Mouse (Mus musculus) bone marrow macrophage, adult 2 months (primary cell): ENCODE results near the gene Dlg4. TPM values are rescaled to one million over a fixed set of nuclear protein-coding genes. Genes with fewer than 3 reads are reported as not detected.

ENCODE experiments used
- H3K27ac ChIP-seq: 2 replicates; pipeline ENCODE4 v1.5.1; 2012; ENCODE audit warnings: low read depth, low read length; ENCODE audit not compliant: insufficient read depth
- H3K4me1 ChIP-seq: 2 replicates; pipeline ENCODE4 v1.6.1; 2012; ENCODE audit warnings: low read length; ENCODE audit not compliant: control insufficient read depth, insufficient read depth
- H3K4me3 ChIP-seq: 2 replicates; pipeline ENCODE4 v1.5.1; 2012; ENCODE audit warnings: mild to moderate bottlenecking, low read length, moderate library complexity; ENCODE audit not compliant: insufficient read depth
- CTCF ChIP-seq: IDR thresholded peaks from 2 replicates; pipeline ENCODE4 v1.5.1; 2012; ENCODE audit warnings: low read depth, mild to moderate bottlenecking, low read length, moderate library complexity
- POLR2A ChIP-seq: IDR thresholded peaks from 2 replicates; pipeline ENCODE4 v1.6.1; 2012; ENCODE audit warnings: mild to moderate bottlenecking, low read depth, low read length, borderline replicate concordance
- polyA plus RNA-seq: library from polyadenylated mRNA; stranded (reverse); fragments of >200 nt; gene quantifications from 2 replicates; pipeline ENCODE4 v1.2.4, GENCODE M21; 2012; ENCODE audit not compliant: missing spikeins, insufficient read depth, insufficient read length

The Dlg4 gene
- polyA plus RNA-seq, 1 experiment, result 31.1 TPM

DNA sequence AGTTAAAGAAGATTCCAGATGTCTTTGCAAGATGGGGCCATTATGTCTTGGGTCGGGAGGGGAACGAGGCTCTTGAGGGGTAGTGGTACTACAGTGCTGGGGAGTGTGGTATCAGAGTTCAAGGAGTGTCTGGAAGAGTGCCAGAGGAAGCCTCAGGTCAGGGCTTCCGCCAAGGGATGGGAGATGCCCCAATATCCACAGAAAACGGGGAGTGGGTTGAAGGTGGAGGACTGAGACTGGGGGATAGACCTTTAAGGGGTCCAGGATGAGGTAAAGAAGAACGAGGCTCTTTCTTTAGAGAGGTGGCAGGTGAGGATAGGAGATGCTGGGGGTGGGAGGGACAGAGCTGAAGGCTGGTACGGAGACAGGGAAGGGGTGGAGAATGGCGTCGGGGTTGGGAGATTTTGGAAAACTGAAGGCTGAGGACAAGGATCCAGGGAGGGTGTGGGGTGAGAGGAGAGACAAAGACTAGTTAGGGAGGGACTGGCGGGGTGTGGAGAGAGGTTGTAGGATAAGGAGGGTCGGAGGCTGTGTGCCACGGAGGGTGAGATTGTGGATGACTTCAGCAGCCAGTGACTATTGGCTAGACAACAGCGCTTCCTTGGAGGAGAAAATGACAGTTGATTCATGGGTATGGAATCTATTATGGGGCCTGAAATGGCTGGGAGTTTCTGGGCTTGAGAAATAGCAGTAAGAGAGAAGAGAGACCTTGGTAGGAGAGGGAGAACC, 11.8 kb downstream of the Dlg4 start:
- no peaks in the 10 kb centered on the region for H3K4me1 ChIP-seq
- no peak for TF ChIP-seq POLR2A
- TF ChIP-seq CTCF, result no peak
- no peak overlapping the region for H3K27ac ChIP-seq
- H3K4me3 ChIP-seq, result no peak overlapping the region

DNA sequence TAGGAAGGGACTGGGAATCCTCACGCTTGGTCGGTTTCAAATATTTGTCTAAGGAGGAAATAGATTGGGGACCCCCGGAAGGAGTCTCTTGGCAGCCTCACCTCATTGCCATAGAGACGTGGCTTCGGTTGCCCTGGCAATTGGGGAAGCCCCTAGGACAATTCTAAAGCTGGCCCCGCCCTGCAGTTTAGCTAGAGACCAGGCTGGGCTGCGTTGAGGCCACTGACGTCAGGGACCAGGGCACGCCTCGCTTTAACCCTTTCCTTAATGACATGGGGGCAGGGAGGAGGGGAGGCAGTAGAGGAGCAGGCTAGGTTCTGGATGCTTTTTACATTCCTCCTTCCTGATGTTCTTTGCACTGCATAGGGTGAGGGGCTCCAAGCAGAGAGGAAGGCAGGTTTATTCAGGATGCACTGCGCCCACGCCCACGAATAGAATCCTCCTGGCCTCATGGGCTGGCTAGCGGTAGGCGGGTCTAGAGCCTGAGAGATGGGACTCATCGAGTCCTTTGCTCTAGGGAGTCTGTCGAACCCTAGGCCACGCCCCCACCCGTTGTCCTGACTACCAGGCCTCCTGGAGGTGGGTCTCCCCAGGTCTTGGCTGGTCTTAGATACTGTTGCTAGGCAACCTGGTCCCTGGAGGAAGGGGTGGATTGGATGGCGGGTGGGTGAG, 12.5 kb downstream of the Dlg4 start:
- H3K4me1 ChIP-seq, result peaks cover 3% of the 10 kb centered on the region
- no peak overlapping the region for H3K4me3 ChIP-seq
- TF ChIP-seq POLR2A, result no peak
- no peak overlapping the region for H3K27ac ChIP-seq

DNA sequence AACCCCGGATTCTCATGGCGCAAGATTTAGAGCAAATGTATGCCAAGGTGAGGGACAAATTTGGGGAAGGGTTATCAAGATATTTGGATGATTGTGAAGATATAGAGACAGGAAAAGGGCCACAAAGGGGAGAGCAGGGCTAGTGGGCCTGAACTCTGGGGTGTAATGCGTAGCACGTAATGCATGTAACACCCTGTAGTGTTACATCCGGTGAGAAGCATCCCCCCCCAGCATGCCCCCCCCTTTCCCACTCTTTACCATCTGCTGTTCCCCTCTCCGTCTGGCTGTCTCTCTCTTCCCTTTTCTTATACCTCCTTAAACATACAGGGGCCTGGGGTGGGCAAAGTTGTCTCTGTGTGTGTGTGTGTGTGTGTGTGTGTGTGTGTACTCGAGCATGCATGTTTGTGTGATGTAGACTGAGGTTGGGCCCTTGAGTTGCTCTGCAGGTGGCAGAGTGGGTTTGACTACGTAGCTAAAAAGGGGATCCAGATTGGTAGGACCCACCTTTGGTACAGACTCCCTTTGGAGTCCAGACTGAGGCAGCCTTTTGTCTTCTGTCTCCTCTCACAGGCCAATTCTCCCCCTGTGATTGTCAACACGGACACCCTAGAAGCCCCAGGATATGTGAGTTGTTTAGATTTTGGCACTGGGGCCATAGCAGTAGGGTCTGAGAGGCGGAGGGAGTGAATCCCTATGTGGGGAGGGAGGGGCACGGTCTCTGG, 13.2 kb downstream of the Dlg4 start:
- peaks cover 3% of the 10 kb centered on the region for H3K4me1 ChIP-seq
- no peak overlapping the region for H3K27ac ChIP-seq
- TF ChIP-seq POLR2A, result no peak
- TF ChIP-seq CTCF, result no peak
- no peak overlapping the region for H3K4me3 ChIP-seq

DNA sequence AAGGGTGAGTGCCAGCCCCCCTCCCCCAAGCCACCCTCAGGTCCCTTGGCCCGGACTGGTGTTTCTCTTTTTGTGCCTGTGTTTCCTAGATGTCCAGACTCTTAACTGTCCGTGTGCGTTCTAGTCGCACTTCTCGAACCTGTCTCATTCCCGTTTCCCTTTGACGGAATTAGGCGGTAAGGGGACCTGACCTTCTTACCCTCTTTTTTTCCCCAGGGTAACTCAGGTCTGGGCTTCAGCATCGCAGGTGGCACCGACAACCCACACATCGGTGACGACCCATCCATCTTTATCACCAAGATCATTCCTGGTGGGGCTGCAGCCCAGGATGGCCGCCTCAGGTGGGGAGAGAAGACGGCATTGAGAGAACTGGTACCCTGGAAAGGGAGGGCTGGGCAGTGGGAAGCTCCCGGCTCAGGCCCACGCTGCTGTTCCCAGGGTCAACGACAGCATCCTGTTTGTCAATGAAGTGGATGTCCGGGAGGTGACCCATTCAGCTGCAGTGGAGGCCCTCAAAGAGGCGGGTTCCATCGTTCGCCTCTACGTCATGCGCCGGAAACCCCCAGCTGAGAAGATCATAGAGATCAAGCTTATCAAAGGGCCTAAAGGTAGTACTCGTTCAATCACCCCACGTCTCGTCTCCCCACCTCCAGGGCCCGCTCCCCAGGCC, 14.0 kb downstream of the Dlg4 start:
- peaks cover 3% of the 10 kb centered on the region for H3K4me1 ChIP-seq
- no peak overlapping the region for H3K4me3 ChIP-seq
- H3K27ac ChIP-seq, result no peak overlapping the region
- TF ChIP-seq CTCF (no peak), POLR2A (no peak)

DNA sequence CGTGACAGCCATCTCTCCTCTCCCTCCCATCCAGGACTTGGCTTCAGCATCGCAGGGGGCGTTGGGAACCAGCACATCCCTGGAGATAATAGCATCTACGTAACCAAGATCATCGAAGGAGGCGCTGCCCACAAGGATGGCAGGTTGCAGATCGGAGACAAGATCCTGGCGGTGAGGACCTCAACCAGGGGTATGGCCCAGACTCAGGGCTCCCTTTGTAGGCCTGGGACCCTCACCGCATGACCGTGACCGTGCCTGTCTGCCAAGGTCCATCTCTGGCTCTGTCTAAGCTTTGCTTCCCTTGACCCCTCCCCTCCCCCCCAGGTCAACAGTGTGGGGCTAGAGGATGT, 14.6 kb downstream of the Dlg4 start:
- H3K27ac ChIP-seq, result no peak overlapping the region
- TF ChIP-seq POLR2A (no peak), CTCF (no peak)
- H3K4me3 ChIP-seq, result no peak overlapping the region
- H3K4me1 ChIP-seq, result peaks cover 3% of the 10 kb centered on the region

DNA sequence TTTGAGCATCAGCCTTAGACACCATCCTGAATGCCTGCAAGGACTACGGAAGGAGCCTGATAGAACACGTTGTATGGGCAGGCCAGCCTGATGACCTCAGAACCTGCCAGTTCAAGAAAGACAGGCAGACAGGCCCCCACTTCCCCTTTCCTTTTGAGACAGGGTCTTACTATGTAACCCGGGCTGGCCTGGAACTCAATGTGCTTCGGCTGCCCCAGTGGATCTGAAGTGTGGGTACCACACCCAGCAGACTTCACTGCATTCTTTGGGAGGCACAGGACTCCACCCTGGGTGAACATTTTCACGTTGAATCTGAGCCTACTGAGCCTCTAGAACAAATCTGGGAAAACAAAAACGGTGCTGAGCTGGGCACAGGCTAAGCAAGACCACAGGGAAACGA, 21.4 kb downstream of the Dlg4 start:
- H3K27ac ChIP-seq, result no peak overlapping the region
- peaks cover 8% of the 10 kb centered on the region for H3K4me1 ChIP-seq
- H3K4me3 ChIP-seq, result no peak overlapping the region
- TF ChIP-seq CTCF, result no peak
- no peak for TF ChIP-seq POLR2A

DNA sequence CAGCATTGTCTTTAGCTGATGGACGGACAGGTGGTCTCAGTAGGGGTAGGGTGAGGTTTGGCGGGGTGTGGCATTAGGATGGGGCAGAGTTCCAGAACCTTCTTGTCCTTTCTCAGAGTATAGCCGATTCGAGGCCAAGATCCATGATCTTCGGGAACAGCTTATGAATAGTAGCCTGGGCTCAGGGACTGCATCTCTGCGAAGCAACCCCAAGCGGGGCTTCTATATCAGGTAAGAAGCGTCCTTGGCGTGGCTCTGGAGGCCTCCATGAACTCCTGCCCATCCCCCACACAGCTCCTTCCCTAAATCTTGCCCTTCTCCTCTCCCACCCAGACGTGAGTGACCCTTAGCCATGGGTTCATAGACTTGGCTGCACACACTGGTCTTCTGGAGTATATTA, 22.9 kb downstream of the Dlg4 start:
- Histone ChIP-seq H3K4me1 (peaks cover 5% of the 10 kb centered on the region), H3K4me3 (no peak overlapping the region), H3K27ac (no peak overlapping the region)
- TF ChIP-seq POLR2A (no peak), CTCF (no peak)

DNA sequence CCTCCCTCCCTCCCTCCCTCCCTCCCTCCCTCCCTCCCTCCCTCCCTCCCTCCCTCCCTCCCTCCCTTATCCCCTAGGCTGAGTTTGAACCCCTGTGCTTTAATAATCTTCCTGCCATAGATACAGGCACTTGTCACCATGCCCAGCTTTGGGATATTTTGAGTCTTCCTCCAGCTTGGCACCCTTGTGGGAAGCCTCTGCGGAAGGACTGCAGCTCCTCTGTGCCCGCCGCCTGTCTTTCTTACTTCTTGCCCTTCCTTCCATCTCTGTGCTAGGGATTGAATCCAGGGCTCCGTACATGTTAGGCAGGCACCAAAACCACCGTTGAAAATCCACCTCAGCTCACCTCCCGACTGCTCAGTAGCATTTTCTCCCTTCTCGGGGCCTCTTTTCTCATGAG, 23.4 kb downstream of the Dlg4 start:
- H3K4me1 ChIP-seq, result peaks cover 5% of the 10 kb centered on the region
- no peak overlapping the region for H3K4me3 ChIP-seq
- no peak overlapping the region for H3K27ac ChIP-seq
- TF ChIP-seq CTCF (no peak), POLR2A (no peak)

DNA sequence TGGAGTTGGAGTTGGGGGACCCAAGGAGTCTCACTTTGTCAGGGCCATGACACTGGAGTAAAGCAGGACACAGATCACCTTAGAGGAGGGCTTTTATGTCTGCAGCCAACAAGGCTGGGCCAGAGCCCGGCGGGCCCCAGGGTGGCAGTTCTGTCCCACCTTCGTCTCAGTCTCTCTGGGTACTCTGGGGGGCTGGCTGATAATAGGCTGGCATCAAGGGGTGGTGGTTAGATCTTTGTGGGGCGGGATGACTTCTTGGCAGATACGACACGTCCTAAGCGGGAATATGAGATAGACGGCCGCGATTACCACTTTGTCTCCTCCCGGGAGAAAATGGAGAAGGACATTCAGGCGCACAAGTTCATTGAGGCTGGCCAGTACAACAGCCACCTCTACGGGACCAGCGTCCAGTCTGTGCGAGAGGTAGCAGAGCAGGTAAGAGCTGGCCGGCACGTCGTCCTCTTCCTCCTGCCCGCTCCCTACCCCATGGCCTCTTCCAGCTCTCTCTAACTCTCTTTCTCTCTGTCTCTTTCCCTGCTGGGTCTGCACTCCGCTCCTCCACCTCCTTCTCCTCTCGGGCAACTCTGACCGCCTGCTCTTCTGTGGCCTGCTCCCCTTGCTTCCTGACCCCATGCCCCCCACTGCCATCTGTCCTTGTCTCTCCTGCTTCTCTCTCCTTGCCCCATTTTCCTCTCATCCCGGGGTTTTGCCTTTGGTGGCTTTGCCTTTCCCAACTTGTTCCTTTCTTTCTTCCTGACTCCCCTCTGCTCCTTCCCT, 25.8 kb downstream of the Dlg4 start:
- H3K27ac ChIP-seq, result no peak overlapping the region
- no peak overlapping the region for H3K4me3 ChIP-seq
- peaks cover 5% of the 10 kb centered on the region for H3K4me1 ChIP-seq
- TF ChIP-seq POLR2A (no peak), CTCF (no peak)

DNA sequence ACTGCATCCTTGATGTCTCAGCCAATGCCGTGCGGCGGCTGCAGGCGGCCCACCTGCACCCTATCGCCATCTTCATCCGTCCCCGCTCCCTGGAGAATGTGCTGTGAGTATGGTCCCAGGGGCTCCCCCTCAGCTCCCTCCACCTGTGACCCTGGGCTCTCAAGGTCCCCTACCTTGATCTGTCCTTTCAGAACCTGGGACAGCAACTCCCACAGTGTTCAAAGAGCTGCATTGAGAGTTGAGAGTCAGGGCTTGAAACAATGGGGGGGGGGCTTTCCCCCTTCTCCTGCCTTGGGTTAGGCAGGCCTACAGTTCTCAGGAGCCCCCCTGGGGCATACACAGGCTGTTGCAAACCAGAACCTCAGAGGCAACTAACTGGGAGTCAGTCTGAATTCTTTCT, 26.9 kb downstream of the Dlg4 start:
- H3K4me1 ChIP-seq, result no peaks in the 10 kb centered on the region
- TF ChIP-seq POLR2A (no peak), CTCF (no peak)
- no peak overlapping the region for H3K27ac ChIP-seq
- no peak overlapping the region for H3K4me3 ChIP-seq
